Mouse (Mus musculus): Measurements from ENCODE around the gene Vmn1r120.
"Not testable (repeated sequence)": the region's sequence is repeated elsewhere in the genome, so short reads cannot be mapped to it uniquely, and the experiment has no call there.

Vmn1r120 gene

DNA sequence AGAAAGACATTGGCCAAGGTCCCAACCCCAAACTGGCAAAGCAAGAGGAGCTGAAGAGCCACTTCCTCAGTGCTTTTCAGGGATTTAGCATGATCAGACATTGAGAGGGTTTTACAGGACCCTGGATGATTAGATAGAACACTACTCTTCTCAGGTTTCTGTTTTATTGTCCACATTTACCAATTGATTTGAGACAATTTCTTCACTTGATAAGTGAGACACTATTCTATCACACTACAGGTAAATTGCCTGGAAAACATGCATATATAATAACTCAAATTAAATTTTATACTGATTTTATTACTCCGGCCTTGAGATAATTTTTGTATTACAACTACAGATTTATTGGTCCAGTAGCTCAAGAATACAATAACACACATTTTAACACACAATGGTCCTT lies at the start of gene Vmn1r120:
Vmn1r120 (minus strand) TSS at position 101 of the 400 bp plus-strand sequence.
- not testable (repeated sequence) for DNase-seq

GRCm38 (mm10) chr7:21098413-21098812 lies 44.8 kb upstream of the Vmn1r120 start, which contains the start of gene Vmn1r121:
Gene Vmn1r121 (minus strand): TSS chr7:21098513.
- DNase-seq, result not testable (repeated sequence)

DNA sequence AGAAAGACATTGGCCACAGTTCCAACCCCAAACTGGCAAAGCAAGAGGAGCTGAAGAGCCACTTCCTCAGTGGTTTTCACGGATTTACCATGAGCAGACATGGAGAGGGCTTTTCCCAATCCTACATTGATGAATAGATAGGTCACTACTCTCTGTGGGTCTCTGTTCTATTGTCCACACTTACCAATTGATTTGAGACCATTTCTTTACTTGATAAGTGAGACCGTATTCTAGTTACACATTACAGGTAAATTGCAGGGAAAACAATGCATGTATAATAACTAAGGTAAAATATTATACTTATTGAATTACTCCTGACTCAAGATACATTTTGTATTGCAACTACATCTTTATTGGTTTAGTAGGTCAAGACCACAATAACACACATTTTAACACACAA lies 41.2 kb downstream of the Vmn1r120 start, which contains the start of gene Vmn1r119:
Vmn1r119 (minus strand) TSS at position 101 of the 400 bp plus-strand sequence.
- DNase-seq, result not testable (repeated sequence)

Data from cerebellum, postnatal 10 days (tissue).